Mouse (Mus musculus) Patski (cell line): ENCODE data around the gene Slc27a1. TPM values are rescaled to one million over a fixed set of nuclear protein-coding genes. Genes with fewer than 3 reads are reported as not detected.

Experiments used
- ATAC-seq: fragments of 100-300 bp; one replicate; pipeline ENCODE4 v1.8.0; 2021
- CTCF ChIA-PET: fragments of 350-600 bp; sonication (Branson Sonifier 250); formaldehyde crosslinking; loops from one replicate; lab custom pipeline; 2022; ENCODE audit warnings: inconsistent platforms; lab: Charles Lee
- POLR2A ChIA-PET: fragments of 350-600 bp; sonication (Branson Sonifier 250); formaldehyde crosslinking; loops from one replicate; lab custom pipeline; 2022; ENCODE audit warnings: antibody characterized with exemption, inconsistent platforms; lab: Charles Lee
- DNase-seq: peaks from one replicate; pipeline ENCODE4 v3.0.0-alpha.2; 2011; ENCODE audit warnings: low read depth, low spot score
- H3K27me3 ChIP-seq: fragments of 371-371 bp; one replicate; pipeline ENCODE4 v1.5.1; 2021
- CTCF ChIP-seq: fragments of 100-300 bp; IDR thresholded peaks from one replicate; pipeline ENCODE4 v1.5.1; 2021
- in situ Hi-C: fragments of 300-500 bp; cut with MboI; formaldehyde crosslinking; loops from 3 replicates; pipeline ENCODE4 v1.11.1; 2018; ENCODE audit warnings: low pct_unique_long_range_greater_than_20kb, mixed read lengths
- polyA plus RNA-seq: library from polyadenylated mRNA; unstranded; gene quantifications from one replicate; pipeline ENCODE4 v1.2.3, GENCODE M21; 2021

Gene Slc27a1
- polyA plus RNA-seq, 1 experiment from 2014 or later: 40.9 TPM

- in situ Hi-C loops: no loop called here
- CTCF ChIA-PET: interaction anchor here (0.6 to 7.9 kb wide), 5 partner anchors 17 to 67 kb away, joined by 3 to 49 read pairs (median 3); partner anchors contain the start of genes Slc27a1 and Tmem221
- POLR2A ChIA-PET: interaction anchor here (0.8 to 3.4 kb wide), 6 partner anchors 16 to 67 kb away, joined by 3 to 15 read pairs (median 6); partner anchors contain the start of gene Slc27a1
- no peak for ATAC-seq
- H3K27me3 ChIP-seq: no peaks in the 10 kb centered on the region
- DNase-seq: no peak
- no peak for TF ChIP-seq CTCF
Observed at GRCm38 (mm10) chr8:71593556-71594323, 25.1 kb downstream of the Slc27a1 start.

- ATAC-seq: no peak
- no peaks in the 10 kb centered on the region for H3K27me3 ChIP-seq
- in situ Hi-C loops: no loop called here
- ChIA-PET POLR2A (interaction anchor here (0.9 to 3.4 kb wide), 3 partner anchors 25 to 31 kb away, joined by 5 to 15 read pairs (median 12); partner anchors contain the start of gene Slc27a1), CTCF (interaction anchor here (0.6 to 7.9 kb wide), 3 partner anchors 16 to 59 kb away, joined by 3 to 49 read pairs (median 10); partner anchors contain the start of genes Colgalt1 and Tmem221)
- no peak for DNase-seq
- TF ChIP-seq CTCF: no peak
Observed at GRCm38 (mm10) chr8:71594324-71594722, 25.6 kb downstream of the Slc27a1 start.

GRCm38 (mm10) chr8:71595862-71596261 is 27.2 kb downstream of the Slc27a1 start:
- ChIA-PET CTCF (interaction anchor here (0.7 to 2.7 kb wide), 13 partner anchors 9 to 68 kb away, joined by 3 to 11 read pairs (median 5); partner anchors contain the start of genes Colgalt1, Slc27a1 and Tmem221), POLR2A (interaction anchor here (0.7 to 3.4 kb wide), 3 partner anchors 27 to 33 kb away, joined by 3 to 15 read pairs (median 12); partner anchors contain the start of gene Slc27a1)
- H3K27me3 ChIP-seq: no peaks in the 10 kb centered on the region
- ATAC-seq: peak; percentile 45
- in situ Hi-C loops: no loop called here
- TF ChIP-seq CTCF: no peak
- DNase-seq: no peak

- ATAC-seq (no peak), DNase-seq (no peak)
- in situ Hi-C loops: no loop called here
- no peak for TF ChIP-seq CTCF
- ChIA-PET POLR2A (interaction anchor here (0.7 to 3.4 kb wide), 3 partner anchors 27 to 33 kb away, joined by 3 to 15 read pairs (median 12); partner anchors contain the start of gene Slc27a1), CTCF (interaction anchor here (0.7 to 2.7 kb wide), 11 partner anchors 8 to 67 kb away, joined by 3 to 11 read pairs (median 5); partner anchors contain the start of genes Colgalt1, Slc27a1 and Tmem221)
- H3K27me3 ChIP-seq: no peaks in the 10 kb centered on the region
Observed at GRCm38 (mm10) chr8:71596384-71596783, 27.7 kb downstream of the Slc27a1 start.

GRCm38 (mm10) chr8:71596798-71597197 is 28.1 kb downstream of the Slc27a1 start:
- in situ Hi-C loops: no loop called here
- ChIA-PET POLR2A (no interaction called here), CTCF (interaction anchor here (0.9 to 2.7 kb wide), 7 partner anchors 10 to 64 kb away, joined by 5 to 11 read pairs (median 6); partner anchors contain the start of genes Colgalt1, Slc27a1 and Tmem221)
- H3K27me3 ChIP-seq: no peaks in the 10 kb centered on the region
- TF ChIP-seq CTCF: no peak
- DNase-seq: no peak
- ATAC-seq: no peak

GRCm38 (mm10) chr8:71597451-71597850 is 28.8 kb downstream of the Slc27a1 start, which contains the start of gene Fam129c:
Gene Fam129c (plus strand): TSS chr8:71597648.
- H3K27me3 ChIP-seq: no peaks in the 10 kb centered on the region
- no peak for ATAC-seq
- no peak for TF ChIP-seq CTCF
- in situ Hi-C loops: no loop called here
- ChIA-PET POLR2A (no interaction called here), CTCF (interaction anchor here (1.5 to 2.3 kb wide), 2 partner anchors 11 to 35 kb away, joined by 5 to 12 read pairs; no protein-coding TSS in a partner anchor)
- no peak for DNase-seq

- TF ChIP-seq CTCF: no peak
- no peak for ATAC-seq
- POLR2A ChIA-PET: no interaction called here
- CTCF ChIA-PET: interaction anchor here (0.7 to 2.3 kb wide), 4 partner anchors 19 to 68 kb away, joined by 3 to 12 read pairs (median 3); no protein-coding TSS in a partner anchor
- in situ Hi-C loops: no loop called here
- H3K27me3 ChIP-seq: no peaks in the 10 kb centered on the region
- DNase-seq: no peak
Observed at GRCm38 (mm10) chr8:71598375-71598774, 29.7 kb downstream of the Slc27a1 start.

GRCm38 (mm10) chr8:71598841-71599240 is 30.2 kb downstream of the Slc27a1 start:
- no peak for ATAC-seq
- in situ Hi-C loops: no loop called here
- H3K27me3 ChIP-seq: no peaks in the 10 kb centered on the region

GRCm38 (mm10) chr8:71601939-71602665 is 33.4 kb downstream of the Slc27a1 start:
- no peaks in the 10 kb centered on the region for H3K27me3 ChIP-seq
- in situ Hi-C loops: loop anchor here (5.0 kb wide), 2 partner anchors 40 to 50 kb away; no protein-coding TSS in a partner anchor
- DNase-seq (no peak), ATAC-seq (no peak)
- POLR2A ChIA-PET: no interaction called here
- CTCF ChIA-PET: interaction anchor here (0.7 kb wide), 1 partner anchor 39 kb away, joined by 3 read pairs; no protein-coding TSS in a partner anchor
- TF ChIP-seq CTCF: no peak

More at GRCm38 (mm10) chr8:71598841-71599240, 30.2 kb downstream of the Slc27a1 start:
- ChIA-PET CTCF (interaction anchor here (0.9 to 2.3 kb wide), 3 partner anchors 19 to 36 kb away, joined by 3 to 12 read pairs (median 3); no protein-coding TSS in a partner anchor), POLR2A (interaction anchor here (1.4 kb wide), 1 partner anchor 37 kb away, joined by 6 read pairs; no protein-coding TSS in a partner anchor)
- no peak for TF ChIP-seq CTCF
- DNase-seq: no peak
